Mouse (Mus musculus): ENCODE data around the gene Dnaja3.

GRCm38 (mm10) chr16:4651081-4651480, 11.3 kb downstream of the Dnaja3 start:
- no peak for TF ChIP-seq CTCF (IDR thresholded peaks at IDR 0.05; ENCODE audit: borderline replicate concordance, insufficient read depth, low read depth, low read length)
- no peak for TF ChIP-seq POLR2A (IDR thresholded peaks at IDR 0.05; ENCODE audit: borderline replicate concordance, insufficient read depth, low read length)

Data from cerebellum, adult 2 months (tissue).